Mouse (Mus musculus) MEL (cell line): ENCODE results near the gene Ncaph2. TPM values are rescaled to one million over a fixed set of nuclear protein-coding genes. Genes with fewer than 3 reads are reported as not detected.

Experiments used
- DNase-seq: peaks from one replicate; pipeline ENCODE4 v3.0.0; 2011; ENCODE audit warnings: low read depth, low spot score
- H3K27ac ChIP-seq: 2 replicates; pipeline ENCODE4 v1.5.1; 2012; ENCODE audit warnings: low read depth, mild to moderate bottlenecking, control low read depth, low read length, moderate library complexity; ENCODE audit not compliant: control insufficient read depth
- H3K27me3 ChIP-seq, 2 experiments: fragments of 150-350 bp in 1 of 2; sonication (generic) in 1 of 2; 2 replicates each; pipeline ENCODE4 v1.6.1; 2012; ENCODE audit warnings: low read length in 2 of 2, mild to moderate bottlenecking in 2 of 2, improper control_type of control experiment in 1 of 2, moderate library complexity in 1 of 2; ENCODE audit not compliant: insufficient read depth in 2 of 2, control insufficient read depth in 1 of 2
- H3K36me3 ChIP-seq, 2 experiments: 2 replicates each; pipeline ENCODE4 v1.6.1; 2012 to 2014; ENCODE audit warnings: low read length in 2 of 2, improper control_type of control experiment in 1 of 2, inconsistent platforms in 1 of 2, mild to moderate bottlenecking in 1 of 2; ENCODE audit not compliant: insufficient read depth in 2 of 2, control insufficient read depth in 1 of 2
- H3K4me1 ChIP-seq, 2 experiments: fragments of 150-350 bp in 1 of 2; sonication (generic) in 1 of 2; 2 replicates each; pipeline ENCODE4 v1.6.1; 2012; ENCODE audit warnings: low read length in 2 of 2, improper control_type of control experiment in 1 of 2, mild to moderate bottlenecking in 1 of 2; ENCODE audit not compliant: insufficient read depth in 2 of 2, control insufficient read depth in 1 of 2
- H3K4me3 ChIP-seq, 2 experiments: fragments of 150-350 bp in 1 of 2; sonication (generic) in 1 of 2; 2 replicates each; pipeline ENCODE4 v1.5.1; 2012; ENCODE audit warnings: low read depth in 2 of 2, low read length in 2 of 2, mild to moderate bottlenecking in 2 of 2, moderate library complexity in 2 of 2, control low read depth in 1 of 2, improper control_type of control experiment in 1 of 2; ENCODE audit not compliant: control insufficient read depth in 1 of 2, insufficient read depth in 1 of 2
- H3K79me2 ChIP-seq: 2 replicates; pipeline ENCODE4 v1.6.1; 2012; ENCODE audit warnings: mild to moderate bottlenecking, low read length, moderate library complexity; ENCODE audit not compliant: control insufficient read depth, poor library complexity, insufficient read depth
- H3K9ac ChIP-seq: 2 replicates; pipeline ENCODE4 v1.6.1; 2012; ENCODE audit warnings: low read depth, mild to moderate bottlenecking, control low read depth, low read length, moderate library complexity; ENCODE audit not compliant: control insufficient read depth, poor library complexity, severe bottlenecking
- H3K9me3 ChIP-seq: fragments of 150-350 bp; sonication (generic); replicated peaks from 2 replicates; pipeline ENCODE4 v1.6.1; 2012; ENCODE audit warnings: mild to moderate bottlenecking, low read length, improper control_type of control experiment, moderate library complexity; ENCODE audit not compliant: insufficient read depth
- CHD2 ChIP-seq: IDR thresholded peaks from 2 replicates; pipeline ENCODE4 v1.6.1; 2011; ENCODE audit warnings: low read length, improper control_type of control experiment
- ELF1 ChIP-seq: IDR thresholded peaks from 2 replicates; pipeline ENCODE4 v1.6.1; 2014; ENCODE audit warnings: low read depth, mild to moderate bottlenecking, inconsistent platforms, low read length, improper control_type of control experiment, moderate library complexity
- EP300 ChIP-seq, 2 experiments: IDR thresholded peaks; 2 replicates each; pipeline ENCODE4 v1.6.1; 2011; ENCODE audit warnings: improper control_type of control experiment in 2 of 2, low read length in 2 of 2, low read depth in 1 of 2, mild to moderate bottlenecking in 1 of 2
- GABPA ChIP-seq: IDR thresholded peaks from 2 replicates; pipeline ENCODE4 v1.6.1; 2012; ENCODE audit warnings: low read depth, mild to moderate bottlenecking, inconsistent platforms, low read length, improper control_type of control experiment, moderate library complexity
- GATA1 ChIP-seq: IDR thresholded peaks from 2 replicates; pipeline ENCODE4 v1.6.1; 2011; ENCODE audit warnings: low read depth, low read length, improper control_type of control experiment
- KAT2A ChIP-seq: conservative IDR thresholded peaks from 2 replicates; pipeline ENCODE4 v1.6.1; 2012; ENCODE audit warnings: low read depth, low read length, improper control_type of control experiment, inconsistent platforms
- MAFK ChIP-seq: IDR thresholded peaks from 2 replicates; pipeline ENCODE4 v1.6.1; 2011; ENCODE audit warnings: low read depth, mild to moderate bottlenecking, low read length, improper control_type of control experiment, borderline replicate concordance
- MAX ChIP-seq: IDR thresholded peaks from 2 replicates; pipeline ENCODE4 v1.6.1; 2011; ENCODE audit warnings: low read length, improper control_type of control experiment
- MAZ ChIP-seq: IDR thresholded peaks from 2 replicates; pipeline ENCODE4 v1.6.1; 2012; ENCODE audit warnings: low read depth, mild to moderate bottlenecking, inconsistent platforms, low read length, improper control_type of control experiment
- MEF2A ChIP-seq: IDR thresholded peaks from 2 replicates; pipeline ENCODE4 v1.6.1; 2014; ENCODE audit warnings: low read depth, mild to moderate bottlenecking, inconsistent platforms, low read length, improper control_type of control experiment; ENCODE audit not compliant: poor library complexity, insufficient replicate concordance, severe bottlenecking; ENCODE audit errors: extremely low read depth
- MXI1 ChIP-seq: IDR thresholded peaks from 2 replicates; pipeline ENCODE4 v1.6.1; 2011; ENCODE audit warnings: mild to moderate bottlenecking, low read depth, low read length, improper control_type of control experiment
- MYB ChIP-seq: IDR thresholded peaks from 2 replicates; pipeline ENCODE4 v1.6.1; 2011; ENCODE audit warnings: mild to moderate bottlenecking, low read depth, low read length, improper control_type of control experiment
- POLR2AphosphoS2 ChIP-seq: IDR thresholded peaks from 2 replicates; pipeline ENCODE4 v1.6.1; 2011; ENCODE audit warnings: low read length, improper control_type of control experiment
- POLR2AphosphoS5 ChIP-seq: IDR thresholded peaks from 2 replicates; pipeline ENCODE4 v1.6.1; 2012; ENCODE audit warnings: low read depth, borderline replicate concordance, mild to moderate bottlenecking, inconsistent platforms, low read length, moderate library complexity, mixed read lengths
- RAD21 ChIP-seq: IDR thresholded peaks from 2 replicates; pipeline ENCODE4 v1.6.1; 2011; ENCODE audit warnings: mild to moderate bottlenecking, low read depth, low read length, improper control_type of control experiment
- SMC3 ChIP-seq: IDR thresholded peaks from 2 replicates; pipeline ENCODE4 v1.6.1; 2011; ENCODE audit warnings: low read depth, low read length, improper control_type of control experiment
- TAL1 ChIP-seq: IDR thresholded peaks from 2 replicates; pipeline ENCODE4 v1.6.1; 2012; ENCODE audit warnings: mild to moderate bottlenecking, inconsistent platforms, low read length, moderate library complexity, mixed read lengths
- TBP ChIP-seq: IDR thresholded peaks from 2 replicates; pipeline ENCODE4 v1.8.0; 2011; ENCODE audit warnings: low read depth, low read length, improper control_type of control experiment
- USF2 ChIP-seq, 2 experiments: IDR thresholded peaks; 2 replicates each; pipeline ENCODE4 v1.6.1; 2011 to 2012; ENCODE audit warnings: improper control_type of control experiment in 2 of 2, low read length in 2 of 2, borderline replicate concordance in 1 of 2, inconsistent platforms in 1 of 2, low read depth in 1 of 2, mild to moderate bottlenecking in 1 of 2; ENCODE audit not compliant: insufficient read depth in 1 of 2
- ZC3H11A ChIP-seq: IDR thresholded peaks from 2 replicates; pipeline ENCODE4 v1.6.1; 2012; ENCODE audit warnings: low read depth, mild to moderate bottlenecking, inconsistent platforms, low read length, improper control_type of control experiment
- ZNF384 ChIP-seq: IDR thresholded peaks from 2 replicates; pipeline ENCODE4 v1.6.1; 2012; ENCODE audit warnings: low read depth, mild to moderate bottlenecking, inconsistent platforms, low read length, improper control_type of control experiment
- polyA plus RNA-seq, 2 experiments: library from polyadenylated mRNA; stranded (reverse) in 1 of 2; unstranded in 1 of 2; fragments of >175 nt in 1 of 2; fragments of >200 nt in 1 of 2; gene quantifications; 2 replicates each; pipeline versions ENCODE4 v1.2.1 to v1.2.4; 2012; ENCODE audit warnings: low replicate concordance in 2 of 2, low read depth in 1 of 2; ENCODE audit not compliant: insufficient read length in 2 of 2, insufficient read depth in 1 of 2, missing spikeins in 1 of 2
- total RNA-seq: library from RNA; depleted of rRNA; stranded (reverse); fragments of 300-350 nt; gene quantifications from 2 replicates; pipeline ENCODE4 v1.2.3, GENCODE M21; 2012

The Ncaph2 gene
- total and polyA plus RNA-seq, 3 experiments = 137 to 165 (median 160) TPM

GRCm38 (mm10) chr15:89377362-89377761, 21.8 kb downstream of the Ncaph2 start:
- H3K4me1 ChIP-seq = peaks cover 0 to 11% of the 10 kb centered on the region in 2 experiments; a peak in 1 of 4 replicates
- peaks cover 15% of the 10 kb centered on the region for H3K79me2 ChIP-seq
- no peak for TF ChIP-seq MAFK
- TF ChIP-seq MYB = no peak
- no peak for TF ChIP-seq ZC3H11A
- no peak for TF ChIP-seq SMC3
- TF ChIP-seq ZNF384 = no peak
- TF ChIP-seq MAX = no peak
- TF ChIP-seq TAL1 = no peak
- TF ChIP-seq MAZ = no peak
- no peak for TF ChIP-seq POLR2AphosphoS5
- TF ChIP-seq TBP = no peak
- TF ChIP-seq MEF2A = no peak
- TF ChIP-seq KAT2A = no peak
- no peak for TF ChIP-seq POLR2AphosphoS2
- no peak for TF ChIP-seq EP300 (IDR thresholded peaks at IDR 0.05; ENCODE audit: low read depth in 1 of 2, low read length in 2 of 2)
- TF ChIP-seq USF2 (IDR thresholded peaks at IDR 0.05; ENCODE audit: borderline replicate concordance in 1 of 2, insufficient read depth in 1 of 2, low read depth in 1 of 2, low read length in 2 of 2) = no peak
- TF ChIP-seq CHD2 = no peak
- no peak for TF ChIP-seq ELF1
- no peak for TF ChIP-seq RAD21
- no peak for TF ChIP-seq GATA1
- no peaks in the 10 kb centered on the region for H3K27me3 ChIP-seq
- no peak overlapping the region for H3K4me3 ChIP-seq
- H3K9me3 ChIP-seq = no peaks in the 10 kb centered on the region
- peaks cover 0 to 10% of the 10 kb centered on the region in 2 experiments; a peak in 2 of 4 replicates for H3K36me3 ChIP-seq
- DNase-seq = no peak
- no peak overlapping the region for H3K27ac ChIP-seq
- H3K9ac ChIP-seq = no peak overlapping the region

GRCm38 (mm10) chr15:89377938-89378828, 22.7 kb downstream of the Ncaph2 start:
- Histone ChIP-seq H3K36me3 (peaks cover 0 to 8% of the 10 kb centered on the region in 2 experiments; a peak in 2 of 4 replicates), H3K79me2 (peaks cover 7% of the 10 kb centered on the region), H3K27me3 (no peaks in the 10 kb centered on the region), H3K27ac (no peak overlapping the region), H3K4me1 (peaks cover 0 to 11% of the 10 kb centered on the region in 2 experiments; a peak in 1 of 4 replicates), H3K9me3 (no peaks in the 10 kb centered on the region), H3K9ac (no peak overlapping the region), H3K4me3 (no peak overlapping the region)
- TF ChIP-seq GABPA (no peak), MXI1 (no peak)
- DNase-seq = no peak
